Mouse (Mus musculus) cerebellum, adult 8-10 months (tissue): Measurements from ENCODE around the gene Rab6a.

ENCODE experiments used
- DNase-seq: peaks from one replicate; pipeline ENCODE4 v3.0.0; 2022

Rab6a gene

GRCm38 (mm10) chr7:100624538-100624937 is 17.3 kb downstream of the Rab6a start:
- no peak for DNase-seq

GRCm38 (mm10) chr7:100637657-100638056 is 30.4 kb downstream of the Rab6a start:
- DNase-seq, result no peak

GRCm38 (mm10) chr7:100642413-100642812 is 35.2 kb downstream of the Rab6a start:
- DNase-seq, result no peak

GRCm38 (mm10) chr7:100645147-100645546 is 37.9 kb downstream of the Rab6a start:
- DNase-seq, result peak; percentile 48

GRCm38 (mm10) chr7:100649095-100649494 is 41.9 kb downstream of the Rab6a start:
- no peak for DNase-seq

GRCm38 (mm10) chr7:100649826-100650225 is 42.6 kb downstream of the Rab6a start:
- no peak for DNase-seq

GRCm38 (mm10) chr7:100650421-100650820 is 43.2 kb downstream of the Rab6a start:
- no peak for DNase-seq

- no peak for DNase-seq
These were observed 43.8 kb downstream of the Rab6a start for GRCm38 (mm10) chr7:100651011-100651410.

- no peak for DNase-seq
These were observed 46.5 kb downstream of the Rab6a start for GRCm38 (mm10) chr7:100653480-100654266.

GRCm38 (mm10) chr7:100654441-100654840 is 47.2 kb downstream of the Rab6a start:
- DNase-seq, result no peak

- no peak for DNase-seq
These were observed 49.5 kb downstream of the Rab6a start for GRCm38 (mm10) chr7:100656739-100657138.

GRCm38 (mm10) chr7:100658093-100658578 is 50.9 kb downstream of the Rab6a start:
- no peak for DNase-seq

GRCm38 (mm10) chr7:100661264-100661663 is 54.1 kb downstream of the Rab6a start:
- DNase-seq, result no peak

- no peak for DNase-seq
These were observed 55.0 kb downstream of the Rab6a start, which contains the start of gene Plekhb1 for GRCm38 (mm10) chr7:100662231-100662630. Gene Plekhb1, minus strand, starts transcription at chr7:100662414.

GRCm38 (mm10) chr7:100663190-100663589 is 56.0 kb downstream of the Rab6a start:
- DNase-seq, result peak; percentile 83

GRCm38 (mm10) chr7:100663729-100664304 is 56.6 kb downstream of the Rab6a start:
- DNase-seq, result no peak

- no peak for DNase-seq
These were observed 63.4 kb downstream of the Rab6a start for GRCm38 (mm10) chr7:100670646-100671045.

- no peak for DNase-seq
These were observed 66.2 kb downstream of the Rab6a start for GRCm38 (mm10) chr7:100673452-100673851.

GRCm38 (mm10) chr7:100674941-100675340 is 67.7 kb downstream of the Rab6a start:
- no peak for DNase-seq

- DNase-seq, result no peak
These were observed 70.8 kb downstream of the Rab6a start for GRCm38 (mm10) chr7:100678052-100678451.

- no peak for DNase-seq
These were observed 72.0 kb downstream of the Rab6a start for GRCm38 (mm10) chr7:100678948-100679880.

- DNase-seq, result no peak
These were observed 73.9 kb downstream of the Rab6a start for GRCm38 (mm10) chr7:100681132-100681531.

- no peak for DNase-seq
These were observed 76.0 kb downstream of the Rab6a start for GRCm38 (mm10) chr7:100683241-100683640.
